Mouse (Mus musculus) embryonic facial prominence, embryonic 15.5 days (tissue): ENCODE measurements around the gene Tgtp2. TPM values are rescaled to one million over a fixed set of nuclear protein-coding genes. Genes with fewer than 3 reads are reported as not detected.

Experiments
- ATAC-seq: fragments of 200-750 bp; cut with Nextera tagmentation; 2 replicates; pipeline ENCODE4 v1.8.0; 2017; ENCODE audit warnings: low read depth, moderate TSS enrichment; ENCODE audit not compliant: insufficient number of reproducible peaks, low FRiP score, low TSS enrichment
- H3K27ac ChIP-seq: fragments of 300-500 bp; sonication (generic); replicated peaks from 2 replicates; pipeline ENCODE4 v1.5.1; 2015; ENCODE audit warnings: mild to moderate bottlenecking, inconsistent platforms
- H3K27me3 ChIP-seq: fragments of 300-500 bp; sonication (generic); 2 replicates; pipeline ENCODE4 v1.6.1; 2015; ENCODE audit warnings: inconsistent platforms
- H3K36me3 ChIP-seq: fragments of 300-500 bp; sonication (generic); 2 replicates; pipeline ENCODE4 v1.6.1; 2015; ENCODE audit warnings: mild to moderate bottlenecking, inconsistent platforms
- H3K4me1 ChIP-seq: fragments of 300-500 bp; sonication (generic); 2 replicates; pipeline ENCODE4 v1.6.1; 2015; ENCODE audit warnings: inconsistent platforms
- H3K4me2 ChIP-seq: fragments of 300-500 bp; sonication (generic); replicated peaks from 2 replicates; pipeline ENCODE4 v1.6.1; 2015; ENCODE audit warnings: mild to moderate bottlenecking, inconsistent platforms
- H3K4me3 ChIP-seq: fragments of 300-500 bp; sonication (generic); replicated peaks from 2 replicates; pipeline ENCODE4 v1.5.1; 2015; ENCODE audit warnings: mild to moderate bottlenecking, inconsistent platforms
- H3K9ac ChIP-seq: fragments of 300-500 bp; sonication (generic); 2 replicates; pipeline ENCODE4 v1.6.1; 2015; ENCODE audit warnings: inconsistent platforms
- H3K9me3 ChIP-seq: fragments of 300-500 bp; sonication (generic); replicated peaks from 2 replicates; pipeline ENCODE4 v1.6.1; 2016; ENCODE audit warnings: inconsistent platforms
- WGBS: fragments of 180-500 bp; shearing (Covaris S2); methylation state at CpG from one replicate; pipeline ENCODE4 v1.1.7; 2015; 5-methylcytosine and 5-hydroxymethylcytosine counted together
- polyA plus RNA-seq: library from polyadenylated mRNA; unstranded; fragments of >200 nt; fragmentation: Nextera tagmentation; extraction: Ambion mirVana; gene quantifications from 2 replicates; pipeline ENCODE4 v1.2.1, GENCODE M21; 2015

Tgtp2 gene
- polyA plus RNA-seq, 1 experiment from 2014 or later: 0.21 TPM

DNA sequence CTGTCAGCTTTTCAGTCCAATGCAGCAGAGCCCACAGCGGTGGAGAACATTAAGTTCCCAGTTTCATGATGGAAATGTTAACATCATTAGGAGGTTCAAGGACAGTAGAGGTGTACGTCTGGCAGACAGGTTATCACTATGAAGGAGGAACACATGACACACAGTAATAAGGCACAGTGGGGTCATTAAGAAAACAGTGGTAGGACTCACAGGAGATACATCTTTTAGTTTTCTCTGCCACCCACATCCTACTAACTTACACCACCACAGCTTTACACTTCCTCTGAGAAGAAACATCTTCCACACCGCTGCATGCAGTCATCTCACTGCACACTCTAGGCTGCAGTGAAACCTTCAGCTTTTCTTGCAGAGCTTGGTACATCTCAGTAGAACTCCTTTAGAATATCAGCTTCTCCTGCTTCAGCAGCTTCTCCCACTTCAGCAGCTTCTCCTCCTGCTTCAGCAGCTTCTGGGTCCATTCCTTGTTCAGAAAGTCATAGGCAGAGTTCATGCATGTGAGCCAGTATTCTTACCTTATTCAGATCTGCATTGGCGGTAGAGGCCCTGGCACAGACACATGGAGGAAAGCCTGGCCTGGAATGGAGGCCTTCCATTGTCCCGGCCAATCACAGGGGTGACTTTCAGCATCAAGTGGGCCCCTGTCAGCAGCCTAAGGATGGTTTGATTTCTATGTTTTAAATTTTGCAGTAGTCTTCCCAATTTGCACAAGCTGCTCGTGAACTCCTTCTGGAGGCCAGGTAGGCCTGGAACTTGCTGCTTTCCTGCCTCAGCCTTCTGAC is 30.1 kb upstream of the Tgtp2 start:
- ATAC-seq: no peak
- Histone ChIP-seq H3K9ac (no peak overlapping the region), H3K36me3 (no peaks in the 10 kb centered on the region), H3K4me1 (no peaks in the 10 kb centered on the region), H3K9me3 (no peaks in the 10 kb centered on the region), H3K27ac (no peak overlapping the region), H3K4me3 (no peak overlapping the region), H3K27me3 (no peaks in the 10 kb centered on the region), H3K4me2 (no peak overlapping the region)
- 88% methylated on average over 6 of the region's 6 CpGs for WGBS

DNA sequence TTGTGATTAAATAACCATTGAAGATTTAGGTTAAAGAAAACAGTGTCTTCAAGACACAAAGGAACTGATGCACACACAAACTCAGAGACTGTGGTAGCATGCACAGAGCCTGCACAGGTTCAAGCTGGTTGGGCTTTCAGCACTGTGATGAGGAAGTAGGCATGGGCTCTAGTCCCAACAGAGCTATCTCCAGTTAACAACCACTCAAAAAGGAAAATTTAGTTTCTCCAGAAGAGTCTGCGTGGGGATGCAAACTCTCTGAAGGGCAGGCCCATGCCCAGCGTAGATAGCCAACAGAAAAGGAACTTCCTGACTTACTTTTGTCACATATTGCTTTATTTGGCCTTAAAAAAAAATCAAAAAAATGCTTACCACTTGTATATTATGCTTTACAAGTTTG is 28.8 kb upstream of the Tgtp2 start:
- 80% methylated on average over 2 of the region's 2 CpGs for WGBS
- Histone ChIP-seq H3K36me3 (no peaks in the 10 kb centered on the region), H3K4me3 (no peak overlapping the region), H3K27me3 (no peaks in the 10 kb centered on the region), H3K9ac (no peak overlapping the region), H3K27ac (no peak overlapping the region), H3K9me3 (no peaks in the 10 kb centered on the region), H3K4me2 (no peak overlapping the region), H3K4me1 (peaks cover 7% of the 10 kb centered on the region; the same call in 1 of the 2 replicates)
- ATAC-seq: no peak

DNA sequence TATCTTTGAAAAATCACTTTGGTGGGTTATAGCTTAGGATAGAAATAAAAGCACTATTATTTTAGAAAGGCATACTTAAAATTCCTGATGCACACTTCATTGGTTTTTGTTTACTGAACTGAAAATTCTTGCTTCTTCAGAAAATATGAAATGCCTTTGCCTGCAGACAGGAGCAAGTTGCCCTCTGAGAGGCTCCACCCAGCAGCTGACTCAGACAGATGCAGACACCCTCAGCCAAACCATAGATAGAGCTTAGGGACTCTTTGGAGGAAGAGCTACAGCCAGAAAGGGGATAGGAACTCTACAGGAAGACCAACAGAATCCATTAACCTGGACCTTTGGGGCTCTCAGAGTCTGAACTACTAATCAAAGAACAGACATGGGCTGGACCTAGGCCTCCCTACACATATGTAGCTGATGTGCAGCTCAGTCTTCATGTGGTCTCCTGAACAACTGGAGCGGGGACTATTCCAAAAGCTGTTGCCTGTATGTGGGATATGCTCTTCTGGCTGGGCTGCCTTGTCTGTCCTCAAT is 28.1 kb upstream of the Tgtp2 start:
- Histone ChIP-seq H3K9ac (no peak overlapping the region), H3K27me3 (no peaks in the 10 kb centered on the region), H3K4me3 (no peak overlapping the region), H3K4me2 (no peak overlapping the region), H3K4me1 (peaks cover 8% of the 10 kb centered on the region; the same call in 1 of the 2 replicates), H3K27ac (no peak overlapping the region), H3K36me3 (no peaks in the 10 kb centered on the region), H3K9me3 (no peaks in the 10 kb centered on the region)
- 94% methylated on average over 1 of the region's 1 CpGs for WGBS
- ATAC-seq: no peak

DNA sequence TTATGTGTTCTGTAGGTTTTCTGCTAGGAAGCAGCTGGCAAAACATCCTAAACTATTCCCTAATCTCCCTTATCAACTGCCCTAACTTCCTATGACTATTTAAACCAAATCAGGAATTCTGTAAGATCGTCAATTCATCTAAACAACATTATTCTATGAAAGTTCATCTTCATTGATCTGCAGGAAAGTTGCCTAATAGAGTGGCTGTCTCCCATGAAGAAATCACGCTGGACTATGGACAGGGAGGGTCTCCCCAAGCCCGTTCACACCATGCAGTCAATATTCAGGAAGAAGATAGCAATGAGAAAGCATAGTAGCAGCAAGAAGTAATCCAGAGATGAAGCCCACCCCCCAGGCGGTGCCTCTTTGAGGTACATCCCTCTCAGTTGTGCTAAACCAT is 27.2 kb upstream of the Tgtp2 start:
- no peaks in the 10 kb centered on the region for H3K27me3 ChIP-seq
- H3K4me3 ChIP-seq: no peak overlapping the region
- H3K9me3 ChIP-seq: no peaks in the 10 kb centered on the region
- H3K27ac ChIP-seq: no peak overlapping the region
- WGBS: 71% methylated on average over 4 of the region's 4 CpGs
- no peak overlapping the region for H3K9ac ChIP-seq
- no peaks in the 10 kb centered on the region for H3K36me3 ChIP-seq
- peaks cover 8% of the 10 kb centered on the region; the same call in 1 of the 2 replicates for H3K4me1 ChIP-seq
- no peak overlapping the region for H3K4me2 ChIP-seq
- no peak for ATAC-seq

DNA sequence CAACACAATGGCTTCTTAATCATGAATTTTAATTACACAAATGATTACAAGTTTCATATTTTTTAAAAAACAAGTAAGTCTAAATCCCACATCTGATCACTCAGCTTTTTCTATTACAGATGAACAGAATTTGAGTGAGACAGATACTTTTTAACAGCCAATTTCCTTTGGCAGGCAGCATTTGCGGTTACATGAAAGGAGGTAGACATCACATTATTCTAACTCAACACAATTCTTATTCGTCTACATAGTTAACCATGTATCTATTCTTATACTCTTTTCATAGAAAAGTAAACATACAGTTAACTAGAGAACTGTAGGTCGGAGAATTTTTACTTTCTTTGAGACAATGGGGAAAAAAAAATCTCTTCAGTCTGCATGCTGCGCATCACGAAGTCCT is 26.5 kb upstream of the Tgtp2 start:
- WGBS: 84% methylated on average over 5 of the region's 5 CpGs
- no peaks in the 10 kb centered on the region for H3K9me3 ChIP-seq
- no peak for ATAC-seq

DNA sequence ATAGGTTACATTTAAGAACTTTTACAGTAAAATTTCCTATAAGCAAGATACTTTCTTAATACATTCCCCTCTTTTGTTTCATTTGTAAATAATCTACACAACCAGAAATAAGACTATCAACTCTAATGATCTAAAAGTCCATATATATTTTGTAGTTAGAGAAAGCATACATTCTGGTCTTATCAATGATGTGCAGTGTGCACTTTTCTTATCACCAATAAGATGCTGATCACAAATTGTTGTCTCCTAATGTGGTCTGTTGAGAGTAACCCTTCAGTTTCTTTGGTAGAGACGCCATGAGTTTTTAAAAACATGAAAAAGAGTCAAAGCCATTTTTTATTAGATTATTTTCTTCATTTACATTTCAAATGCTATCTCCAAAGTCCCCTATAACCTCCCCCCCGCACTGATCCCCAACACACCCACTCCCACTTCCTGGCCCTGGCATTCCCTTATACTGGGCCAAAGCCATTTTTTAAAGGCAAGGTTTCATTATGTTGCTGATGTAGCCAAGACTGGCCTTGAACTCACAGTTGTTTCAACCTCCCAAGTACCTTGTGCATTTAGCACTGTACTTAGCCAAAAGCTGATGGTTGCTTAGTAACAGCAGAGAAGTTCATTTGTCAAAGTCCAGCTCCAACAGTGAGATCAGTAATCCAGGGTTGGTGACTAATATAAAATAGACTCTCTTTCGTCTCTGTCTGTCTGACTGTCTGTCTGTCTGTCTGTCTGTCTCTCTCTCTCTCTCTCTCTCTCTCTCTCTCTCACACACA is 25.9 kb upstream of the Tgtp2 start:
- Histone ChIP-seq H3K27me3 (no peaks in the 10 kb centered on the region), H3K27ac (no peak overlapping the region)
- 75% methylated on average over 3 of the region's 3 CpGs for WGBS

More for the DNA sequence above, 26.5 kb upstream of the Tgtp2 start:
- no peak overlapping the region for H3K4me3 ChIP-seq
- no peak overlapping the region for H3K4me2 ChIP-seq
- H3K27ac ChIP-seq: no peak overlapping the region
- no peak overlapping the region for H3K9ac ChIP-seq
- no peaks in the 10 kb centered on the region for H3K36me3 ChIP-seq
- H3K4me1 ChIP-seq: peaks cover 8% of the 10 kb centered on the region; the same call in 1 of the 2 replicates
- no peaks in the 10 kb centered on the region for H3K27me3 ChIP-seq

DNA sequence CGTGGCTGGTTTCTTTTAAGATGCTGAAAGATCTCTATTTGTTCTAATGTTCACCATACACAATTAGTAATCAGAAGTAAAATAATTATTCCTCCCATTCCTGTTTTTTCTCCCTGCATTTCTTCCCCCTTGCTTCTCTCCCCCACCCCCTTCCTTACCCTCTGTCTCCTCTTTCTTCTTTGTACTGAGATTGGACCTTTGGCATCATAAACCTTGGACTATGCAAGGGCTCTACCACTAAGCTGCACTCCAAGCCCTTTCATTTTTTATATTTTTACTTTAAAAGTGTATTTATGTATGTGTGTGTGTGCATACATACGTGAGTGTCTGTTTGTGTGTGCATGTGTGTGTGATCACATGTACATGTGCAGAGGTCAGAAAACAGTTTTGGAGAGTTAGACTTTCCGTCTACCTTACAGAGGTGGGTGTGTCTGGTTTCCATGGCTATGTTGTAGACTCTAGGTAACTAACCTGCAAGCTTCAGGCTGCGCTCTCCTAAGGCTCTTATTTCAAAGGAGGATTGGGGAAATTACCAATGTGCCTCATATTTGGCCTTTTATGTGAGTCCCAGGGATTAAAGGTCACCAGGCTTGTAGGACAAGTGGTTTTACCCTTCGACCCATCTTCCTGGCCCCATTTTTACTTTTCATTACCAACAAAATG is 25.1 kb upstream of the Tgtp2 start:
- no peak for ATAC-seq
- 76% methylated on average over 5 of the region's 5 CpGs for WGBS
- H3K36me3 ChIP-seq: no peaks in the 10 kb centered on the region
- H3K27me3 ChIP-seq: no peaks in the 10 kb centered on the region
- H3K9me3 ChIP-seq: no peaks in the 10 kb centered on the region
- no peak overlapping the region for H3K27ac ChIP-seq
- no peak overlapping the region for H3K9ac ChIP-seq
- H3K4me2 ChIP-seq: no peak overlapping the region
- peaks cover 8% of the 10 kb centered on the region; the same call in 1 of the 2 replicates for H3K4me1 ChIP-seq
- H3K4me3 ChIP-seq: no peak overlapping the region

More for the DNA sequence above, 25.9 kb upstream of the Tgtp2 start:
- Histone ChIP-seq H3K9me3 (no peaks in the 10 kb centered on the region), H3K36me3 (no peaks in the 10 kb centered on the region), H3K9ac (no peak overlapping the region), H3K4me3 (no peak overlapping the region), H3K4me2 (no peak overlapping the region), H3K4me1 (peaks cover 8% of the 10 kb centered on the region; the same call in 1 of the 2 replicates)
- no peak for ATAC-seq

DNA sequence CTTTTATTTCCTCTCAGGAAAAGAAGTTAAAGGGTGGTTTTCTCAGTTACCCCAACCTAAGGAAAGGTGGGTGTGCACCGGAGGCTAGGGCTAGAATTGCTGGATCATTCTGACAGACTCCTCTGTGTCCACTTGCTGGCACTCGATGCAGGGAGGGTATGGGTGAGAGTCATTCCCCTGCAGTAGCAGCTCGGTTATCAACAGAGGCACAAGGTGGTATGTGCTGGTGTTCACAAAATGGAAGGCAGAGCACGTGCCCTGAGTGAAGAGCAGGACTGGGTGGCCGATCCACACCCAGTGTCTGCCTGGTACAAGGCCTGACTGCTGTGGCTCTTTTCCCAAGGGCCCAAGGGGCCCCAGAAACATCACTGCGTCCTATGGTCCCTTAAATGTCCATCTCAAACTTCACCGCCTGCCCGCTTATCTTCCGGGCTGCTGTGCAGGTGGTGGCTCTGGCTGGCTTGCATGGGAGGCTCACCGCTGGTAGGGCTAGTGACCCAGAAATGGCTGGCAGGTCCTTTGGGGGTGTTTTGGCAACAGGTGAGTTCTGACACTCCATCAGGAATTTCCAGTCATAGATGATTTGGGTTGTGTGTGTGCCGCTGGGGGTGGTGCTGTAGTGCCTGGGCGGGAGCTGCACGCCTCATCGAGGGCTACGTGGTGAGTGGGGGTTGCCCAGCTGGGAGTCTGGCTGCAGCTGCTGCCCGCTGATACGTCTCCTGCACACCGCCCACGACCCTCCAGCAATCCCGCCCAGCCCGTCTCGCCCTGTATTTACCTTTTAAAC is 24.0 kb upstream of the Tgtp2 start:
- peak; percentile 54; the same call in 1 of the 2 replicates for ATAC-seq
- Histone ChIP-seq H3K9ac (no peak overlapping the region), H3K36me3 (no peaks in the 10 kb centered on the region), H3K27ac (no peak overlapping the region), H3K27me3 (no peaks in the 10 kb centered on the region), H3K4me2 (peak overlapping the region; percentile 36), H3K4me3 (0 out of 2 replicates have a peak overlapping the region, but pooled peaks have one; percentile 2), H3K9me3 (no peaks in the 10 kb centered on the region), H3K4me1 (peaks cover 8% of the 10 kb centered on the region; the same call in 1 of the 2 replicates)
- 28% methylated on average over 22 of the region's 22 CpGs for WGBS

DNA sequence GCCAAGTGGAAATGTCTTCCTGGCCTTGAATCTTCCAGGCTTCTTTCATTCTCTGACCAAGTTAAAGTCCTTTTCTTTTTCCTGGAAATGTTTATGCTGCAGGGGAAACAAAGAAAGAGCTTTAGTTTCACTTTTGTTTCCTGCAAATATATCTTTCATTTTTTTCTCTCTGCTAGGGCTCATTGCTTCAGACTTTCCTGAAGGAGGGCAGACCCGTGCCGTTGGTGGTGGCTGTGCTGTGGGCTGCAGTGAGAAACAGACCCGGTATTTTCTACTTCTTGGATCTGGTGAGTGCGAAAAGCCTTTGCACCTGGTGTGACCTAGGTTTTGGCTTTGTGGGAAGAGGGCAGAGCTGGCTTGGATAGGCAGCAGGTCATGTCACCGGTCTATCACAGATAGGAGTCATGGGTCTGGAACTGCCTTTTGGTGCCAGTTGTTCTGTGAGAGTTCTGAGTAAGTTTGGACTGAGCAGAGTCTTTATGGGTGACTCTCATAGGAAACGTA is 22.9 kb upstream of the Tgtp2 start:
- H3K9me3 ChIP-seq: no peaks in the 10 kb centered on the region
- WGBS: 75% methylated on average over 6 of the region's 6 CpGs
- no peaks in the 10 kb centered on the region for H3K27me3 ChIP-seq
- H3K36me3 ChIP-seq: no peaks in the 10 kb centered on the region
- peaks cover 8% of the 10 kb centered on the region; the same call in 1 of the 2 replicates for H3K4me1 ChIP-seq
- H3K4me3 ChIP-seq: no peak overlapping the region
- no peak overlapping the region for H3K4me2 ChIP-seq
- no peak overlapping the region for H3K9ac ChIP-seq
- no peak for ATAC-seq
- H3K27ac ChIP-seq: no peak overlapping the region

DNA sequence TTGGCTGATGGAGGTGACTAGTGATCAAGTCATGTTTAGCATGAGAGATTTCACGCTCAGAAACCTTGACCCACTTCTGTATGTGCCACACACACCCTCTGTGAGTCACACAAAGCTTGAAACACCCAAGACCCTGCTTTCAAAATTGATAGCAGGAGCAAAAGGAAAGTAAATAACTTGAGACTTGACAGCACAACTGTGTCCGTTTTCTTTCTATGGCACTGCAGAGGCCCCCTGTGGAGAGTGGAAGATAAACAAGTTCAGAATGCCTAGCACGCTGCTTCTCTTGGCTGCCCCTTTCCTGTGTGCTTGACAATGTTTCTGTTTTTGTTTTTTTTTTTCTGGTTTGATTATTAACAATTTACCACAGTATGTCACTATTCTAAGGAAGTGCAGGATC is 20.9 kb upstream of the Tgtp2 start:
- H3K9me3 ChIP-seq: no peaks in the 10 kb centered on the region
- no peak for ATAC-seq
- H3K27me3 ChIP-seq: no peaks in the 10 kb centered on the region
- 42% methylated on average over 3 of the region's 3 CpGs for WGBS
- H3K4me2 ChIP-seq: no peak overlapping the region
- H3K4me1 ChIP-seq: peaks cover 8% of the 10 kb centered on the region; the same call in 1 of the 2 replicates
- no peak overlapping the region for H3K4me3 ChIP-seq
- no peak overlapping the region for H3K27ac ChIP-seq
- H3K36me3 ChIP-seq: no peaks in the 10 kb centered on the region
- no peak overlapping the region for H3K9ac ChIP-seq
